14 mouse cellular contexts compared by ENCODE assay signal in the genomic region with DNA sequence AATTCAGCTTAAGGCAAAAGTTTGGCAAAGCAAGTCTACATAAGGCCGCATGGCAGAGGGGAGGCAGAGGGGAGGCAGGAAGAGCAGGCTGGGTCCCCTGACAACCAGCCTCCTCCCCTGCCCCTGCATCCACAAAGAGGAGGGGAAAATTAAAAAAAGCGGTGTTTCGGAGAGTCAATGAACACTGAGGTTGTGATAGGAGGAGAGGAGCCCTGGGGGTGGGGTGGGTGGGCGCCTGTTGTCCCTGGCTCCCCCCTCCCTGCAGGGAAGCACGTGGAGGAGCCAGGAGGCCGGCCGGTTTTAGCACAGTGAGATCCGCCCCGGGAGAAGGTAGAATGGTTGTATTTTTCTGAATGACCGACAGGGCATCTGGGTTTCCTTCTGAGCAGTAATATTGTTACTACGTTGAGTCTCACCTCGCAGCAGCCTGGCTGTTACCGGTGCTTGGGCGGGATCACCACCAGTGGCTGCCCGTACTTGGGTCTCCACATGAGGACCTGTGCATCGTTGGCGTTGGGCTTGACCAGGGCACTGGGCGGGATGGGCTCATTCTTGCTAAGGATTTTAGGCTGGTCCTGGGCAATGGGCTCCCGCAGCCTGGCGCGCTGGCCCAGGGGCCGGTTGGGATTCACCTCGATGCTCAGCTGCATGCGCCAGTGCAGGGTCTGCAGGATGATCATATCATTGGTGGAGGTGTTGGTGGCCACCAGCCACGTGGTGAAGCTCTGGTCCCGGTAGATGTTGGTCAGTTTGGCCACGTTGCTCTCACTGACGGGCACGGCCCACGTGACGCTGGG. TPM values are rescaled to one million over a fixed set of nuclear protein-coding genes. Genes with fewer than 3 reads are reported as not detected.
DNase-seq lines count a peak whose midpoint lies in the region; ATAC-seq lines count a peak whose summit lies in the region.
"Had no signal": no experiment of that assay in that cellular context is flagged by ENCODE, and none has a peak within 500 bp of the region (broad histone marks: within the 10 kb centered on the region; RNA-seq: fewer than 3 reads in every experiment).

No protein-coding gene starts in this region.

- no peak for DNase-seq in heart, adult 18-20 months
- DNase-seq in neural tube, embryonic 10.5 days (ENCODE audit: extremely low spot score, low spot score) = no peak
- DNase-seq in embryonic facial prominence, embryonic 11.5 days (ENCODE audit: low spot score) = peak; percentile 54
- DNase-seq in naive thymus-derived CD4-positive, alpha-beta T cell, adult 2 months (ENCODE audit: low read depth) = peak; percentile 63
- no peak for DNase-seq in cerebellum, adult 9-10 months
- DNase-seq: kidney, postnatal 10 days; liver, postnatal 0 days; right cerebral cortex, adult 18-20 months had no signal

- H3K4me3 ChIP-seq in heart, embryonic 15.5 days = no peak overlapping the region
- H3K4me3 ChIP-seq in neural tube, embryonic 12.5 days = no peak overlapping the region
- H3K4me3 ChIP-seq in embryonic facial prominence, embryonic 11.5 days (ENCODE audit: low read depth, low read length) = no peak overlapping the region
- H3K4me3 ChIP-seq: left cerebral cortex, adult 2 months; midbrain, embryonic 10.5 days; neural tube, embryonic 13.5 days had no signal

- 55% methylated on average over 31 of the region's 31 CpGs for WGBS in heart, embryonic 15.5 days
- WGBS in neural tube, embryonic 12.5 days = 53% methylated on average over 31 of the region's 31 CpGs
- 54% methylated on average over 31 of the region's 31 CpGs for whole genome bisulfite sequencing in embryonic facial prominence, embryonic 11.5 days

- 0 out of 2 replicates have a peak overlapping the region, but pooled peaks have one; percentile 4 for H3K9ac ChIP-seq in heart, embryonic 15.5 days
- H3K9ac ChIP-seq in neural tube, embryonic 12.5 days = no peak overlapping the region
- no peak overlapping the region for H3K9ac ChIP-seq in embryonic facial prominence, embryonic 11.5 days (replicated peaks; ENCODE audit: low read length)
- H3K9ac ChIP-seq: liver, postnatal 0 days; neural tube, embryonic 13.5 days had no signal

- no peak for ATAC-seq in heart, embryonic 15.5 days (replicated peaks; ENCODE audit: insufficient number of reproducible peaks, insufficient read depth, low FRiP score, low read depth)
- no peak for ATAC-seq in neural tube, embryonic 12.5 days (ENCODE audit: low FRiP score, low read depth)
- ATAC-seq in embryonic facial prominence, embryonic 11.5 days (replicated peaks; ENCODE audit: insufficient number of reproducible peaks, low FRiP score, low TSS enrichment, low read depth) = peak; percentile 24; the same call in 1 of the 2 replicates
- ATAC-seq: liver, postnatal 0 days had no signal

- no peaks in the 10 kb centered on the region for H3K9me3 ChIP-seq in heart, embryonic 15.5 days (replicated peaks)
- no peaks in the 10 kb centered on the region for H3K9me3 ChIP-seq in neural tube, embryonic 12.5 days
- no peaks in the 10 kb centered on the region for H3K9me3 ChIP-seq in embryonic facial prominence, embryonic 11.5 days (replicated peaks; ENCODE audit: control insufficient read depth, low read length)
- H3K9me3 ChIP-seq: G1E; midbrain, embryonic 10.5 days; neural tube, embryonic 13.5 days had no signal

- H3K4me2 ChIP-seq in heart, embryonic 15.5 days = no peak overlapping the region
- H3K4me2 ChIP-seq in neural tube, embryonic 12.5 days (replicated peaks) = peak overlapping the region; percentile 24
- no peak overlapping the region for H3K4me2 ChIP-seq in embryonic facial prominence, embryonic 11.5 days (ENCODE audit: low read depth, low read length)
- H3K4me2 ChIP-seq: neural tube, embryonic 13.5 days had no signal

- peaks cover 55% of the 10 kb centered on the region for H3K4me1 ChIP-seq in heart, embryonic 15.5 days (replicated peaks)
- no peaks in the 10 kb centered on the region; the same call in 1 of the 2 replicates for H3K4me1 ChIP-seq in neural tube, embryonic 12.5 days
- H3K4me1 ChIP-seq in embryonic facial prominence, embryonic 11.5 days (ENCODE audit: control insufficient read depth, insufficient read depth, low read length) = no peaks in the 10 kb centered on the region

- peaks cover 11% of the 10 kb centered on the region; the same call in 1 of the 2 replicates for H3K36me3 ChIP-seq in heart, embryonic 15.5 days
- H3K36me3 ChIP-seq in neural tube, embryonic 12.5 days = no peaks in the 10 kb centered on the region
- H3K36me3 ChIP-seq in embryonic facial prominence, embryonic 11.5 days (replicated peaks; ENCODE audit: control insufficient read depth, insufficient read depth, low read depth, low read length) = no peaks in the 10 kb centered on the region
- H3K36me3 ChIP-seq: midbrain, embryonic 10.5 days; neural tube, embryonic 13.5 days had no signal

- H3K27ac ChIP-seq in heart, embryonic 15.5 days = peak overlapping the region; percentile 11; the same call in 1 of the 2 replicates
- no peak overlapping the region for H3K27ac ChIP-seq in neural tube, embryonic 12.5 days
- H3K27ac ChIP-seq in embryonic facial prominence, embryonic 11.5 days (replicated peaks; ENCODE audit: low read depth, low read length) = no peak overlapping the region
- H3K27ac ChIP-seq: left cerebral cortex, adult 2 months; midbrain, embryonic 10.5 days; neural tube, embryonic 13.5 days had no signal

- no peaks in the 10 kb centered on the region for H3K27me3 ChIP-seq in heart, embryonic 15.5 days
- peaks cover 16% of the 10 kb centered on the region; the same call in 1 of the 2 replicates for H3K27me3 ChIP-seq in neural tube, embryonic 12.5 days (replicated peaks)
- no peaks in the 10 kb centered on the region for H3K27me3 ChIP-seq in embryonic facial prominence, embryonic 11.5 days (ENCODE audit: control insufficient read depth, insufficient read depth, low read length)
- H3K27me3 ChIP-seq: neural tube, embryonic 13.5 days had no signal

RNA-seq across cellular contexts. Expression of a gene that starts 15.6 kb away (rescaled TPM):
- polyA plus RNA-seq in heart, embryonic 15.5 days (2015; fragmentation: Nextera tagmentation; extraction: Ambion mirVana) = 26.7 and 29.1 TPM in 2 replicates
- 10 to 100 TPM; 15.0 to 23.0 TPM for total RNA-seq in heart, adult 18-20 months (2021)
- 2.2 and 2.9 TPM in 2 replicates for polyA plus RNA-seq in neural tube, embryonic 12.5 days (2016; fragmentation: Nextera tagmentation; extraction: Ambion mirVana)
- 1.8 and 1.9 TPM in 2 replicates for polyA plus RNA-seq in embryonic facial prominence, embryonic 11.5 days (2014; fragmentation: Nextera tagmentation; extraction: Ambion mirVana)

RNA-seq across cellular contexts. Expression of a gene that starts 26.3 kb away (rescaled TPM):
- 15.9 and 16.1 TPM in 2 replicates for polyA plus RNA-seq in heart, embryonic 15.5 days (2015; fragmentation: Nextera tagmentation; extraction: Ambion mirVana)
- total RNA-seq in heart, adult 18-20 months (2021) = 10 to 100 TPM; 27.3 to 38.3 TPM
- polyA plus RNA-seq in neural tube, embryonic 12.5 days (2016; fragmentation: Nextera tagmentation; extraction: Ambion mirVana) = 13.7 and 14.9 TPM in 2 replicates
- polyA plus RNA-seq in embryonic facial prominence, embryonic 11.5 days (2014; fragmentation: Nextera tagmentation; extraction: Ambion mirVana) = 3.5 TPM in 2 replicates

Comparison
In these comparisons a context has a peak if more than half of its experiments do, and no peak if none do; other contexts are left out.
1. DNase-seq: peak in embryonic facial prominence, embryonic 11.5 days (single experiment) and naive thymus-derived CD4-positive, alpha-beta T cell, adult 2 months (single experiment); none in heart, adult 18-20 months (0 of 2), neural tube, embryonic 10.5 days (single experiment) and cerebellum, adult 9-10 months (single experiment).